Mouse (Mus musculus) urinary bladder, adult 2 months (tissue): ENCODE measurements at regions not wholly inside any gene's neighbourhood (a gene's known extent, or its start where the extent isn't known, plus 50 kb on each side); places are given as distances from the start of the nearest gene placed in this dataset.

Experiments
- DNase-seq: peaks from one replicate; pipeline ENCODE4 v3.0.0; 2022; ENCODE audit warnings: low spot score

- no peak for DNase-seq
Observed at GRCm38 (mm10) chr11:19463730-19464358, 445.1 kb upstream of the Meis1 start.

- no peak for DNase-seq
Observed at GRCm38 (mm10) chr11:19468373-19468772, 449.6 kb upstream of the Meis1 start.

GRCm38 (mm10) chr11:19468803-19469202 lies 450.0 kb upstream of the Meis1 start:
- DNase-seq, result no peak

DNA sequence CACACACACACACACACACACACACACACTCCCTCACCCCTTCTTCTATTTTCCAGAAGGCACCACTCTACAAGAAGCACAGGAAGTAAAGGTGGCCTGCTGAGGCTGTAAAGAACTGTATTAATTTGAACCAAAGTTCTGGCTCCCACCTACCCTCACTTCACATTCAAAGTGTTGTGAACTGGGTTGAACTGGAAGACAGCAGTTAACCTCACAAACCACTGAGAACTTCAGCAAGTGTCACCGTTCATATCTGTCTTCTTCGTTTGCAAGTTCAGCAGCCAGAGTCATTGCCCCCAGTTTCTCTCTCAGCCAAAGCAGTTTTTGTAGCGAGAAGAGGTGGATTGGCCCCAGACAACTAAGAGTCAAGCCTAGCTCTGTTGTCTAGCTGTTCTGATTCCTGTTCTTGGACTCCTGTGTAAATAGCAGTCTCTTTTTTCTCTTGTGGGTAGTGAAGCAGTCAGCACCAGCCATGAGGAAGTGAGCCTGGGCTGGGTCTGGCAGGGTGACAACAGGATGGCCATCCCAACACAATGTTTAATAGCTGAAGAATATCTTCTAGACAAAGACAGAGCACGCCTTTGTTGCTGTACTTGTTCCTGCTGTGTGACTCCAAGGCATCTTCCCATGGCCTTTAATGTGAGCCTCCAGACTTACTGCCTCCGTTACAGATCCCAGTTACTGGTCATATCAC lies 452.0 kb upstream of the Meis1 start:
- no peak for DNase-seq

- DNase-seq, result no peak
Observed at GRCm38 (mm10) chr11:19475068-19475786, 448.9 kb upstream of the Spred2 start.

- DNase-seq, result no peak
Observed at GRCm38 (mm10) chr11:19493089-19493756, 431.0 kb upstream of the Spred2 start.

GRCm38 (mm10) chr11:19521721-19522120 lies 402.5 kb upstream of the Spred2 start:
- DNase-seq, result no peak

GRCm38 (mm10) chr11:19523853-19524487 lies 400.2 kb upstream of the Spred2 start:
- no peak for DNase-seq

DNA sequence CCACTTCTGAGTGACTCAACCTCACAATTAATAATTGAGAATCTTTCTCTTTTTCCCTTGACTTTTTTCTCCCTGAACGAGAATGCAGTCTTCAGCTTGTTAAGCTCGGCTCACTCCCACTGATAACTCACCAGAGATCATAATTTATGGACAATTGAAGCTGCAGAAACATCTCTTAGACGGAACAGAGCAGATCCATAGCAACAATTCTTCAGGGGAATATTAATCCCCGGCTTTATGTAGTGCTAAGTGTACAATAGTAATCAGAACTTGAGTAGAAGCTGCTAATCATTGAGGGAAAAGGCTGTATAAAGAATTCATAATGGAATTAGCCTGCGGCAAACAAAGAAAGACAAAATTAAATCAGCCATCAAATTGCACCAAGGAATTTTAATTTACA lies 395.0 kb upstream of the Spred2 start:
- no peak for DNase-seq

DNA sequence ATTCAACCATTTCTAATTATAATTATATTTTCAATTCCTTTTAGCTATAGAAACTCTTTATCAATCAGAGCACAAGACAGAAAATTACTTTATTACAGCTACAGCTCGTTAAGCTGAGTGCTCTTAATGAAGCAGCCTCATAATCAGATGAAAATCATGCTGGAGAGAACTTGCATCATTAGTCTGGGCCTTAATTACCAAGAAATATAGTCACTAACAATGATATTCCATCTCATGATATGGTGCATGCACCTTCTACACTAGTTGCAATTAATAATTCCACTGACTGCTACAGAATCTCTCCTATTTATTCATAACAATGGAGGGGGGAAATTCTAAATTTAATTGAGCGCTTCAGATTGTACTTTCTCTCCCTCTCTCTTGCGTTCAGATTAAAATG lies 393.5 kb upstream of the Spred2 start:
- DNase-seq, result no peak

DNA sequence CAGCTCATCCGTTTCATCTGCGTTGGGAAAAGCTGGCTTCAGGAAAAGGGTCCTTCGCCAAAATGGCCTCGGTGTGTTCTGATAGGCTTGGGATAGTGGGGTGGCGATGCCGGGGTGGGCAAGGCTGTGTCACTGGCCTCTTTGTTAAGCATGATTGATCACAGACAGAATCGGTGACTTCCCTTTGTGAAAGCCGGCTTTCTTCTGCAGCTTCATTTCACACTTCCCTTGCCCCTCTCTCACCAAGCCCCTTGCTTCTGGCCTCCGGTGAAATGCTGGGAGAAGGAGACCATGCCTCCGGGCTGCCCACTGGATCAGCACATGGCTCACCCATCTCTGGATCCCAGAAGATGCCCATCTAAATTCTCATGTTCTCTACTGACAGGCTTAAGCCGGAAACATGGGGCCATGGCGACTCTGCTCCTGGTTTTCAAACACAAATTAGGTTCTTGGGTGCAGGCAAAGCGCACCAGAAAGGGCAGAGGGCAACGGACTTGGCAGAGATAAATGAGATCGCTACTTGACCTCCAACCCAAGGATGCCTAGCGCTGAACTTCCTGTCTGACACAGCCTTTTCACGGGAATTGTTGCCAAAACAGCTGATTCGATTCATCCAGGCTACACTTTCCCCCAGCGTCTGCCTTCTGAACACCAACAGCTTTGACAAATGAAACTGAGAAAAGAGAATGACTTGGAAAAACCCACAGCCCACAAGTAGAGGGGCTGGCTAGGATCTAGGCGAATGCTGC lies 392.7 kb upstream of the Spred2 start:
- no peak for DNase-seq

DNA sequence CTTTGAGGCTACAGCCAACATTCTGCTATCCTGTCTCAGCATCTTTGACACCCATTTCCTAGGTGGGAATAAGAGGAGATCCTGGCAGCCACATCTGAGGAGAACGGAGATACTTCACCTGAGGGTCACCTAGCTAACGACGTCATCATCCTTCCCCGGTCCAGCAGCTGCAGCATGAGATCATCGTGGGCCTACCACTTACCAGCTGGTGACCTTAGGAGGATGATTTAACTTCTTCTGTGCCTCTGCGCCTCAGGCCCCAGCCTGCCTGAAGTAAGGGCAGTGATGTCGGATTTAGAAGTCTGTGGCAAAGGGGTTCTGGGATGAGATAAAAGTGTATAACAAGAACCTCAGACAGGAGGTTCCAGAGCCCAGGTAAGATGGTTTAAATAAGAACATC lies 391.3 kb upstream of the Spred2 start:
- no peak for DNase-seq

GRCm38 (mm10) chr11:19533701-19534100 lies 390.5 kb upstream of the Spred2 start:
- DNase-seq, result no peak

- DNase-seq, result no peak
Observed at GRCm38 (mm10) chr11:19535215-19535614, 389.0 kb upstream of the Spred2 start.

DNA sequence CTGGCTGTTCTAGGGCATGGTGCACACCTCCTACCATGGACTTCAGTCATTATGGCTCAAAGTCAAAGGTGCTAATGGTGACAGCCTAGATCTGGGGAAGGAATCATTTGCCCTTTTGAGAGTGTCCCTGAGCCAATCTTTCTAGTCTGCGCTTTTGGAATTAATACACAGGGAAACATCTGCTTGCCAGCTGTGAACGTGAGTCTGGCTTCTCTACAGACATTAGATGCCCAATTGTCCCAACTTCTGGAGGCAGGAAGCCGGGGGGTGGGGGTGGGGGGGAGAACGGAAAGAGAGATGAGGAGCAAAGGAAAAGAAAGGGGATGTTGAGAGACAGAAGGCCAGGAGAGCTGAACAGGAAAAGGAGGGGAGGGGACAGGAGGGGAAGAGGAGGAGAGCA lies 377.9 kb upstream of the Spred2 start:
- no peak for DNase-seq

- DNase-seq, result no peak
Observed at GRCm38 (mm10) chr11:19554316-19554946, 369.7 kb upstream of the Spred2 start.

DNA sequence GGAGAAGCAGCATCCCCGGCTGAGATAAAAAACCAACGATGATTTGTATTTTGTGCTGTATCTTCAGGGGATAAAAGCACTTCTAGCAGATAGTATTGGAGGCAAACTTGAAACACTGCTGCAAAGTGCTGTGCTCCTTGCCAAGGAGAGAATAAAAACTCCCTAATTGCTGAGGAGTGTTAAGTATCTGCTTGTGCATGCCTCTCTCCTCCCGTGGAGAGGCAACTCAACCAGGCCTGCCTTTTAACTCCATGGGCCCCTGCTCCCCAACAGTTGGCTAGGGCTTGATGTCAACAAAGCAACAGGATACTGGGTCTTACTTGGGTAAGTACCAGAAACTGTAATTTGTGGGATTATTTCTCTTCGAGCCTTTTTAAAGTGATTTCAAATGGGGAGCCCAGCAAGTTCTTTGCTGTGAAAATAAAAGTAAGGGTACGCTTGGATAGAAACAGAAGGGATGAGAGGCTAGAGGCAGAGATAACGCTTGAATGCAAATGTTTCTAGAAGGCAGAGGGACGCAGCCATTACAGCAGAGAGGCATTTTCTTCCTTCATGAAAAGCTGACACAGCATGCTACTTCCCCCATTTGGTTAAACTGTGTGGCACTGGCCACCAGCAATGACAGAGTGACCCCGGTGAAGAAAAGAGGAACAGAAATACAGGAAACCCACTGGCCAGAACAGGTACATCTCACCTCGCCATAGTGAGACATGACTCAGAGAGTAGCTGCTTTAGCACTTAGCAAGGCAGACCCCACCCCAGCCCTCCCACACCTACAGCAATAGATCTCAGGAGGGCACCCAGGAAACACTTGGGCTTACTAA lies 369.0 kb upstream of the Spred2 start:
- DNase-seq, result no peak

DNA sequence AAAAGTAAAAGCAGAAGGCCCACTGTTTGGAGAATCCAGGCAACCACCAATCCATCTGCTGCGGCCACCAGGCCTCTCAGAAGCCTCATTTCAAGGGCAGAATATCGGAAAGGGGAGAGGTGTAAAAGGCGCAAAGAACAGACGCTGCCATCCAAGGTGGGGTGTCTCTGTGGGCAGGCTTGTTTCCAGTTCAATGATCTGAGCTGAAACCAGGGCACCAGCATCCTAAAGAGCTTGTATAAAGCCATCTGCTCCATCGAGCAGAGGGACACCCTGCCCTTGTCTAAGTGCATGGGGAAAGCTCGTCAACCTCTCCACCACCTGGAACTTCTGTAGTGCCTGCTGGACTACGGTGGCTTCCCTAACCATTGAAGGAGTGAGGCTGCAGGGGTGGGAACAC lies 363.7 kb upstream of the Spred2 start:
- no peak for DNase-seq

GRCm38 (mm10) chr11:19562668-19563067 lies 361.5 kb upstream of the Spred2 start:
- DNase-seq, result no peak

GRCm38 (mm10) chr11:19585228-19585627 lies 338.9 kb upstream of the Spred2 start:
- no peak for DNase-seq
